Mouse (Mus musculus): ENCODE measurements around the gene Metrn.
"Not testable (repeated sequence)": the region's sequence is repeated elsewhere in the genome, so short reads cannot be mapped to it uniquely, and the experiment has no call there.

Gene Metrn

GRCm38 (mm10) chr17:25830806-25831431, 34.0 kb upstream of the Metrn start:
- DNase-seq: peak in 1 of 2 experiments; percentile 16

DNA sequence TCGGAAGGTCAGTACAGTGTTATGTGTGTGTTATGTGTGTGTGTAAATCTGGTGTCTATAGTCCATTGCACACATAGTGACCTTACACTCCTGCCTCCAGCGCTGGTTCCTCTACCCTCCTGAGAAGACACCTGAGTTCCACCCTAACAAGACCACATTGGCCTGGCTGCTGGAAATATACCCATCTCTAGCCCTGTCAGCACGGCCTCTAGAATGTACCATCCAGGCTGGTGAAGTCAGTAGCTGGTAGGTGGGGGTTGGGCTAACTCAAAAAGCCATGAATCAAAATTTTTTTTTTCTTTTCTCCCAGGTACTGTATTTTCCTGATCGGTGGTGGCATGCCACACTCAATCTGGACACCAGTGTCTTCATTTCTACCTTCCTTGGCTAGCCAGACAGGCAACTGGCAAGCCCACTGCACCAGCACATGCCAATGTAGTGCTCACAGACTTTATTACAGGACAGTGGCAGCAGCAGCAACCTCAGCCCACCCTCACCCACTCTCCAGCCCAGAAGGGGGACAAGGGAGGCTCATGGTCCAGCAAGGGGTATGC, 33.3 kb upstream of the Metrn start:
- DNase-seq: no peak

DNA sequence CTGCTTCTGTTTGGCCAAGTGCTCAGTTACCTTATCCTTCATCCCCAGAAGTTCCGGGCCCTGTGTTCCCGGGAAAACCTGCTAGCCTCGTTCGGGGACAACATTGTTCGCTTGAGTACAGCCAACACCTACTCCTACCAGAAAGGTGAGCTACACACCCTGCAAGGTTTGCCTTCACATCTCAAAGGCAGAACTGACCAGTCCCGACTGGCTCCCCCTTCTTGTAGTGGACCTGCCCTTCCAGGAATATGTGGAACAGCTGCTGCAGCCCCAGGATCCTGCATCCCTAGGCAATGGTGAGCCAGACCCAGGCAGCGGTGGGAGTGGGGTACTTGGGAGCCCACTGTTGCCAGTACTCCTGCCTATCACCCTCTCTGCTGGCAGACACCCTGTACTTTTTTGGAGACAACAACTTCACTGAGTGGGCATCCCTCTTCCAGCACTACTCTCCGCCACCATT, 32.7 kb upstream of the Metrn start:
- peak in 1 of 2 experiments; percentile 18 for DNase-seq

DNA sequence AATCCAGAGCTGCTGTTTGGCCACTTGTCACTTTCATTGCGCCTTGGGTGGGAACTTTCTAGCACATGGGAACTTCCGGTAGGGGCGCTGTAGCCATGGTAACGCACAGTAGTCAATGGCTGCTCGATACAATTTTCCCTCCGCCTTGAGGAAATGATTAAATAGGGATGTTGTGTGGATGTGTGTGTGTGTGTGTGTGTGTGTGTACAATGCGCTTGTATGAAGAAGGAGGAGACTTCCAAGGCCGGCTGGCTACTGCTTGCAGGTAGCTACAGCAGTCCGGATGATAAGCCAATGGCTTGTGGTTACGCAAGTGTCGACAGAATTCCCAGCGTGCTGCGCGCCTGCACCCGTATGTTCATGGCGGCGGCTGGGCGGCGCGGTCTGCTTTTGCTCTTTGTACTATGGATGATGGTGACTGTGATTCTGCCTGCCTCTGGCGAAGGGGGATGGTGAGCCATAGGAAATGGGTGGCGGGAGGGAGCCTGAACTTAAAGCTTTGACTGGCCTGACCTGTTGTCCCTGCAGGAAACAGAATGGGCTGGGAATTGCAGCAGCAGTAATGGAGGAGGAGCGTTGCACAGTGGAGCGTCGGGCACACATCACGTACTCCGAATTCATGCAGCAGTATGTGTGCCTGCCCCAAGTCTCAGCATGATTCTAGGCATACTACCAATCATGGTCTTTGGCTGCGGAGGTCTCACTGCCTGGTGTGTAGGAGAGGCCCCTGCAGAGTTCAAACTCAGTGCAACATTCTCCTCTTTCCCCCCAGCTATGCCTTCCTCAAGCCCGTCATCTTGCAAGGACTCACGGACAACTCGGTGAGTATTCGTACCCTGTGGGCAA, 32.0 kb upstream of the Metrn start, which contains the start of gene Jmjd8:
TSS of gene Jmjd8 (plus strand) at position 156 of the 846 bp plus-strand sequence.
- peak; percentile 73 to 77 for DNase-seq

- peak in 1 of 2 experiments; percentile 53 for DNase-seq
Observed at GRCm38 (mm10) chr17:25828223-25828594, 31.3 kb upstream of the Metrn start.

GRCm38 (mm10) chr17:25827546-25828222, 30.7 kb upstream of the Metrn start:
- DNase-seq: no peak

GRCm38 (mm10) chr17:25827011-25827410, 30.1 kb upstream of the Metrn start:
- no peak for DNase-seq

- DNase-seq: no peak
Observed at GRCm38 (mm10) chr17:25825984-25826570, 29.1 kb upstream of the Metrn start.

DNA sequence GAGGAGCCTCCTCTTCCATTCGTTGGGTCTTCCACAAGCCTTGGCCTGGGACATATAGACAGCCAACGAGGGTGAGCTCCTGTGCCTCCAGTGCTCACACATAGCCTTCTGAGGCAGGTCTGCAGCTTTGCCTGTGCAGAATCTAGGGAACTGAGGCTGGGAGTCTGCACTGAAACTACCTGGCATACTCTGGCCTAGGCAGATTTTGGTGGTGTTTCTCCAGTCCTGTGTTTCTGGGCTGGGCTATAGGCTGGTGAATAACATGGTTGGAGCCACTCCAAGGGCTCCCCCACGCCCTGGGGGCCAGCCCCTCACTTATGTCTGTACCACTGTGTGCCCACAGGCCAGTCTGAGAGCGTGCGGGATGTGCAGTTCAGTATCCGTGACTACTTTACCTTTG, 28.4 kb upstream of the Metrn start:
- DNase-seq: no peak

- DNase-seq: no peak
Observed at GRCm38 (mm10) chr17:25824362-25825142, 27.6 kb upstream of the Metrn start.

GRCm38 (mm10) chr17:25823452-25823851, 26.5 kb upstream of the Metrn start, which contains the start of gene Wdr24:
Gene Wdr24, plus strand, starts transcription at chr17:25823627.
- peak; percentile 73 to 75 for DNase-seq

DNA sequence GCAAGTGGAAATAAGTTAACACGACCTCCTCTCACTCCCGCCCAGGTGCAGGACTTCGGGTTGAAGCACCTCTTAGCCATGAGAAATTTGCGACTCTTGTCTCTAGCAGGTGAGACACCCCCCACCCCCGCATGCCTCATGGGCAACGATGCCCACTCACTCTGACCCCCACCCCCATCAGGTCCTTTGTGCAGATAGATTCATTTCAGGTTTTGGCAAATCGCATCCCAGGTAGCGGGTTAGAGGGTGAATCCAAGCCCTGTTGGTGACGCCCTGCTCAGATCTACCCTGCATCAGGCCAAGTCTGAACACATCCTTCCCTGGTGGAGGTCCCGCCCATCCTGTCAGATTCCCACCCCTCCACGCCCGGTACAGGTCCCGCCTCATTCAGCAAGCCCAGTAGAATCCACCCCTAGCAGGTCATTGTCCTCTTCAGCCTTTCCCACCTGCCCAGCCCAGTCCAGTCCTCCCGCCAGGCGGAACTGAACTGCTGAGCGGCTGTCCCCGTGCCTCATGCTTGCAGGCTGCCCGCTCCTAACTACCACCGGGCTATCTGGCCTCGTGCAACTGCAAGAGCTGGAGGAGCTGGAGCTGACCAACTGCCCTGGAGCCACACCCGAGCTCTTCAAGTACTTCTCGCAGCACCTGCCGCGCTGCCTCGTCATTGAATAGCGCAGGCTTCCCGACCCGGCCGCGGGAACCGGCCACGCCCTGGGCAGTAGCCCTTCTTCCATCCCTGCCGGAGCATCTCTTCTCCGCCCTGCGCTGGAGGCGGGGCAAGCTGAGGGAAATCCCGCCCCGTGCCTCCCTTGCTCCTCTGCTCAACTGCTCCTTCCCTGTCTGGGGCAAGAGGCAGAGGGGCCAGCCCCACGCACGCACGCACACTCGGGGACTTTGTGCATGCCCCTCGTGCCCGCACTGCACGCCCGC, 22.2 kb upstream of the Metrn start:
- DNase-seq: peak in 1 of 2 experiments; percentile 11

DNA sequence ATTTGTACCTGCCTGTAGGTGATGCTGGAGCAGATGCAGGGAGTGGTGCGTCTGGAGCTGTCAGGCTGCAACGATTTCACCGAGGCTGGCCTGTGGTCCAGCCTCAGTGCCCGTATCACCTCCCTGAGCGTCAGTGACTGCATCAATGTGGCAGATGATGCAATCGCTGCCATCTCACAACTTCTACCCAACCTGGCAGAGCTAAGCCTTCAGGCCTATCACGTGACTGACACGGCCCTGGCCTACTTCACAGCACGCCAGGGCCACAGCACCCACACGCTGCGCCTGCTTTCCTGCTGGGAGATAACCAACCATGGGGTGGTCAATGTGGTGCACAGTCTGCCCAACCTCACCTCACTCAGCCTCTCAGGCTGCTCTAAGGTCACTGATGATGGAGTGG, 20.7 kb upstream of the Metrn start:
- DNase-seq: no peak

DNA sequence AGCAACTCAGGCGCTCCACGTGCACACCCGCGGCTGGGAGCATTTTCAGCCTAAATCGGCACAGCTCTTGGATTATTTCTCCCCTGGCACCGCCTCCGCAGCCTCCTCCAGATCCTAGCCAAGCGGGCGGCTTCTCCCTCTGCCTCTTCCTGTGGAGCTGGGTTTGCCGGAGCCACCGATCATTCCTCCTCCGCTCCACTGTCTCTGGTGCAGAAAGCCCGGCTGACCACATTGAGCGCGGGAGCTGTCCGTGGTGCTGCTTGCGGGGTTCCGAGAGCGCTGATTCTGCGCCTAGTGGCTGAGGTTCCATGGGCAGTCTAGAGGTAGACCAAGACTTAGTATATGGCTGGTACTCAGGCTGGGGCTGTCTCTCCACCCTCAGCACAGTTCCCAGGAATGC, 16.5 kb upstream of the Metrn start:
- peak; percentile 72 to 79 for DNase-seq

DNA sequence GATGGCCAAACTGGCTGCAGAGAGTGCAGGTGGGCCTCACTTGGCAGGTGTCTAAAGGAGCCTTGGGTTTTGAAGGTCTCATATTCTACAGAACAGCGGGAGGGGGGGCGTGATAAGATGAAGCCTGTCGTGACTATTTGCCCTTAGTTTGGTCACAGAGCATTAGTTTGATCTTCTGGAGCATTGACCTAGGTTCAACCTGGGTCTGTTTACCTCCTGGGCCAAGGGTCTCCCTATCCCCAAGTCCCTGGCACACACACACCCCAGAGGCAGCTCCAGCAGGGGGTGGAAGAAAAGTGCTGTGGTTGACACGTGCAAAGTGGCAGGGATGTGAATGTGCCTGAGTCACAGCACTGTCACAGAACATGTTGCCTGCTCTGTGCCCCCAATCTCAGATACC, 14.0 kb upstream of the Metrn start:
- DNase-seq: no peak

DNA sequence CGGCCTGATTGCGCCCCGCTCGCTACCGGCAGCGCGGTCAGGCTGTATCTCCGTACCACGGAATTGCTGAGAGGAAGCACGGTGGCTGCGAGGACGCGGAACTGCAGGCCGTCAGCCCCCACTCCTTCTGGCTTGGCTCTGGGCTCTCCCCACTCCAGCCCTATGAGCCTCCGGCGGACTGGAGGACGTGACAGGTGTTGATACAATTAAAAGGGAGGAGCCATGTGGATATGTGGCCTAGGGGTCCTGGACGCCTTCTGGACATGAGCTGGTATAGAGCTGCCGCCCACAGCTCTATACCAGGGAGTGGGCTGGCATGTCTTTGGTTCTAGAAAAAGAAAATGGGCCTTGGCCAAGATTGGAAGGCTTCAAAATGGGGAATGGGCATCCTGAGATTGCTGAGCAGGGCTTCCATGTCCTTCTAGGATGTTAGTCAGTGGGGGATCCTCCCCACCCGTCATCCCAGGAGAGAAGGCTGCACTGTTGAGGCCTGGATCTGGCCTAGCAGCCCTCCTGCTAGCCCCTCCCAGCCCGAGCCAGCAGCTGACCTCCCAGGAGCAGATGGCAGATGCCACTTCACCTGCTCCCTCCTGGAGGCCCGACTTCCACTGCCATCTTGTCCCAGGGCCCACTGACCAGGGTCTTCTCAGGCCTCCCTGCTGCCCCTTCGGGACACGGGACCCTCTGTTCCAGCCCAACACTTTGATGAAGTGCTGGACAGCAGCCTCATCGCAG, 12.8 kb upstream of the Metrn start:
- no peak for DNase-seq

GRCm38 (mm10) chr17:25808789-25809605, 12.1 kb upstream of the Metrn start, which contains the start of gene Fbxl16:
Gene Fbxl16, plus strand, starts transcription at chr17:25809085.
- peak in 1 of 2 experiments; percentile 28 for DNase-seq

GRCm38 (mm10) chr17:25808028-25808427, 11.1 kb upstream of the Metrn start:
- DNase-seq: no peak

GRCm38 (mm10) chr17:25807452-25807851, 10.5 kb upstream of the Metrn start:
- DNase-seq: not testable (repeated sequence)
